Mouse (Mus musculus): ENCODE results near the gene Snx20. TPM values are rescaled to one million over a fixed set of nuclear protein-coding genes. Genes with fewer than 3 reads are reported as not detected.

The Snx20 gene
- polyA plus RNA-seq, 1 experiment from 2014 or later, result 1.3 TPM

- H3K27ac ChIP-seq, result no peak overlapping the region
- WGBS, result 68% methylated on average over 7 of the region's 7 CpGs
- H3K36me3 ChIP-seq, result no peaks in the 10 kb centered on the region
- peaks cover 27% of the 10 kb centered on the region for H3K27me3 ChIP-seq (ENCODE audit: insufficient read depth, poor library complexity, severe bottlenecking)
- no peak overlapping the region for H3K4me3 ChIP-seq
- H3K4me1 ChIP-seq, result peaks cover 13% of the 10 kb centered on the region; the same call in 1 of the 2 replicates
- no peaks in the 10 kb centered on the region for H3K9me3 ChIP-seq
- no peak for DNase-seq (ENCODE audit: low spot score)
These were observed 2.6 kb downstream of the Snx20 start for GRCm38 (mm10) chr8:88633343-88633765.

- Histone ChIP-seq H3K36me3 (no peaks in the 10 kb centered on the region), H3K9me3 (no peaks in the 10 kb centered on the region)
These were observed 4.8 kb downstream of the Snx20 start for GRCm38 (mm10) chr8:88631081-88631480.

DNA sequence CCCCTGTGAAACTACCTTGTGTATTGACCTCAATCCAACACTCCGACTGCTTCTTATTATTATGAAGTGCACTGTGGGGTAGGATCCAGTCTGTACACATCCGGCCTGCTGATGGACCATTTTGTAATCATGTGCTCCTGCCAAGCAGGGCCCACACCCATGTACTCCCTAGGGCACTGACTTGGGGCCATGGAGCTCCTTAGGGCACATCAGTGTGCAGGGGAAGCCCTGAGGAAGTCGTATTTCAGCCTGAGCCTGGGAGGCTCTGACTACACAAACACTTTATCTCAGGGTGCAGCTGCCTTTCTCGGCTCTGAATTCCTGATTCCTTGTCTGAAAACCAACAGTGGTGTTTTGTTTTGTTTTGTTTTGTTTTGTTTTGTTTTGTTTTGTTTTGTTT, 5.7 kb downstream of the Snx20 start:
- peaks cover 18% of the 10 kb centered on the region for H3K4me1 ChIP-seq
- H3K27ac ChIP-seq, result no peak overlapping the region
- H3K4me3 ChIP-seq, result no peak overlapping the region
- DNase-seq (ENCODE audit: low spot score), result no peak
- H3K27me3 ChIP-seq (ENCODE audit: insufficient read depth, poor library complexity, severe bottlenecking), result peaks cover 54% of the 10 kb centered on the region
- WGBS, result 67% methylated on average over 4 of the region's 4 CpGs
- no peaks in the 10 kb centered on the region for H3K9me3 ChIP-seq
- H3K36me3 ChIP-seq, result no peaks in the 10 kb centered on the region

More at GRCm38 (mm10) chr8:88631081-88631480, 4.8 kb downstream of the Snx20 start:
- peaks cover 45% of the 10 kb centered on the region for H3K27me3 ChIP-seq (ENCODE audit: insufficient read depth, poor library complexity, severe bottlenecking)
- H3K4me3 ChIP-seq, result no peak overlapping the region
- H3K4me1 ChIP-seq, result peaks cover 22% of the 10 kb centered on the region
- H3K27ac ChIP-seq, result no peak overlapping the region
- DNase-seq (ENCODE audit: low spot score), result no peak

- Histone ChIP-seq H3K4me1 (peaks cover 11% of the 10 kb centered on the region), H3K27me3 (ENCODE audit: insufficient read depth, poor library complexity, severe bottlenecking) (peaks cover 74% of the 10 kb centered on the region), H3K27ac (peak overlapping the region; percentile 87; the same call in 1 of the 2 replicates), H3K4me3 (peak overlapping the region; percentile 70), H3K36me3 (no peaks in the 10 kb centered on the region), H3K9me3 (no peaks in the 10 kb centered on the region)
- no peak for DNase-seq (ENCODE audit: low spot score)
- WGBS, result 57% methylated on average over 14 of the region's 14 CpGs
These were observed 7.7 kb downstream of the Snx20 start for GRCm38 (mm10) chr8:88628001-88628774.

GRCm38 (mm10) chr8:88627265-88627991, 8.5 kb downstream of the Snx20 start:
- Histone ChIP-seq H3K4me1 (peaks cover 9% of the 10 kb centered on the region), H3K9me3 (no peaks in the 10 kb centered on the region), H3K4me3 (peak overlapping the region; percentile 70), H3K27ac (peak overlapping the region; percentile 87), H3K36me3 (no peaks in the 10 kb centered on the region), H3K27me3 (ENCODE audit: insufficient read depth, poor library complexity, severe bottlenecking) (peaks cover 81% of the 10 kb centered on the region)
- under 1% methylated on average over 105 of the region's 105 CpGs for WGBS
- DNase-seq (ENCODE audit: low spot score), result peak; percentile 81

- peak overlapping the region; percentile 87 for H3K27ac ChIP-seq
- H3K27me3 ChIP-seq (ENCODE audit: insufficient read depth, poor library complexity, severe bottlenecking), result peaks cover 83% of the 10 kb centered on the region
- no peaks in the 10 kb centered on the region for H3K36me3 ChIP-seq
- H3K4me3 ChIP-seq, result peak overlapping the region; percentile 70
- H3K9me3 ChIP-seq, result no peaks in the 10 kb centered on the region
- H3K4me1 ChIP-seq, result peaks cover 9% of the 10 kb centered on the region
- no peak for DNase-seq (ENCODE audit: low spot score)
- 13% methylated on average over 19 of the region's 19 CpGs for WGBS
These were observed 9.0 kb downstream of the Snx20 start for GRCm38 (mm10) chr8:88626940-88627264.

GRCm38 (mm10) chr8:88626433-88626832, 9.5 kb downstream of the Snx20 start:
- peaks cover 9% of the 10 kb centered on the region for H3K4me1 ChIP-seq
- H3K27me3 ChIP-seq (ENCODE audit: insufficient read depth, poor library complexity, severe bottlenecking), result peaks cover 80% of the 10 kb centered on the region
- no peak overlapping the region for H3K4me3 ChIP-seq
- H3K36me3 ChIP-seq, result no peaks in the 10 kb centered on the region
- WGBS, result 55% methylated on average over 3 of the region's 3 CpGs
- no peak for DNase-seq (ENCODE audit: low spot score)
- H3K9me3 ChIP-seq, result no peaks in the 10 kb centered on the region
- no peak overlapping the region for H3K27ac ChIP-seq

DNA sequence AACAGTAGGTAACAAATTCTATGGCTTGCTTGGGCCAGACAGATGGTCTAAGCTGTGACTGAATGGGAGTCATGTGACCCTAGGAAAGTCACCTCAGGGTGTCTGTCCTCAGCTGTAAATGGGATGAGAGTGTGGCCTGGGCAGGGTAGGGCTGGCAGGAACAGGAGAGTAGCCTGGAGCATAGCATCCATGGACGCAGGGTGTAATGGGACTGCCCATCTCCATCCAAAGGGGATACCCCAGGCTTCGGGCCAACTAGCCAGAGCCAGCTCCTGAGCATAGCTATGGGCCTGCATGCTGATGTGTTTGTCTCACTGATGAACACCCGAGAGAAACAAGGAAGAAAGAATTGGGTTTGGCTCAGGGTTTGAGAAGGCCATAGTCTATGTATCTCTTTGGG, 11.7 kb downstream of the Snx20 start:
- Histone ChIP-seq H3K4me3 (no peak overlapping the region), H3K9me3 (no peaks in the 10 kb centered on the region), H3K4me1 (peaks cover 9% of the 10 kb centered on the region), H3K27ac (no peak overlapping the region), H3K36me3 (no peaks in the 10 kb centered on the region), H3K27me3 (ENCODE audit: insufficient read depth, poor library complexity, severe bottlenecking) (peaks cover 86% of the 10 kb centered on the region)
- DNase-seq (ENCODE audit: low spot score), result no peak
- WGBS, result 79% methylated on average over 3 of the region's 3 CpGs

GRCm38 (mm10) chr8:88623351-88623750, 12.6 kb downstream of the Snx20 start:
- H3K27me3 ChIP-seq (ENCODE audit: insufficient read depth, poor library complexity, severe bottlenecking), result peaks cover 77% of the 10 kb centered on the region
- no peaks in the 10 kb centered on the region for H3K9me3 ChIP-seq
- H3K4me1 ChIP-seq, result peaks cover 9% of the 10 kb centered on the region
- no peak overlapping the region for H3K27ac ChIP-seq
- no peak for DNase-seq (ENCODE audit: low spot score)
- WGBS, result 76% methylated on average over 3 of the region's 3 CpGs
- H3K4me3 ChIP-seq, result no peak overlapping the region
- H3K36me3 ChIP-seq, result no peaks in the 10 kb centered on the region

GRCm38 (mm10) chr8:88621408-88621807, 14.5 kb downstream of the Snx20 start:
- no peak overlapping the region for H3K27ac ChIP-seq
- H3K36me3 ChIP-seq, result no peaks in the 10 kb centered on the region
- H3K4me1 ChIP-seq, result no peaks in the 10 kb centered on the region
- no peaks in the 10 kb centered on the region for H3K9me3 ChIP-seq
- H3K27me3 ChIP-seq (ENCODE audit: insufficient read depth, poor library complexity, severe bottlenecking), result peaks cover 63% of the 10 kb centered on the region
- no peak overlapping the region for H3K4me3 ChIP-seq
- 3% methylated on average over 8 of the region's 8 CpGs for WGBS
- DNase-seq (ENCODE audit: low spot score), result no peak

DNA sequence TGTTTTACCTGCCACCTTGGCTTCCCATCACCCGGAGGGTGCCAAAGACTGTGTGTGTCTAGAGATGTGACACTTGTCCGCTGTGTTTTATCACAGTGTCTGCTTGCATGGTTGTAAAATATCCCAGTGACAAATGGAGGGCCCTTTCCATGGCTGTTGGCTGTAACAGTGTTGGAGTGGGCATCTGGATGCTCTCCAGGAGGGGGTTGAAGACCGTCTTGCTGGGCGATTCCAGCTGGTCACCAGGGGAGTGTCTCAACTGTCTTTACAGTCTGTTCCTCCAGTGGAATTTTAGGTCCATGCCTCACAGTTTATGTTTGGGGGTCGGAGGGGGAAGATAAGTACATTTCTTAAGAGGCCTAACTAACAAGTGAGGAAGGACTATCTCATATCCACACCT, 15.0 kb downstream of the Snx20 start:
- WGBS, result 65% methylated on average over 5 of the region's 5 CpGs
- DNase-seq (ENCODE audit: low spot score), result no peak
- H3K27me3 ChIP-seq (ENCODE audit: insufficient read depth, poor library complexity, severe bottlenecking), result peaks cover 59% of the 10 kb centered on the region
- no peak overlapping the region for H3K4me3 ChIP-seq
- H3K9me3 ChIP-seq, result no peaks in the 10 kb centered on the region
- no peak overlapping the region for H3K27ac ChIP-seq
- no peaks in the 10 kb centered on the region for H3K36me3 ChIP-seq
- H3K4me1 ChIP-seq, result no peaks in the 10 kb centered on the region

- Histone ChIP-seq H3K27me3 (ENCODE audit: insufficient read depth, poor library complexity, severe bottlenecking) (peaks cover 58% of the 10 kb centered on the region), H3K9me3 (no peaks in the 10 kb centered on the region), H3K27ac (no peak overlapping the region), H3K4me1 (no peaks in the 10 kb centered on the region), H3K36me3 (no peaks in the 10 kb centered on the region), H3K4me3 (no peak overlapping the region)
- DNase-seq (ENCODE audit: low spot score), result no peak
- 66% methylated on average over 3 of the region's 3 CpGs for WGBS
These were observed 16.4 kb downstream of the Snx20 start for GRCm38 (mm10) chr8:88619513-88619912.

- peaks cover 50% of the 10 kb centered on the region for H3K27me3 ChIP-seq (ENCODE audit: insufficient read depth, poor library complexity, severe bottlenecking)
- no peak overlapping the region for H3K4me3 ChIP-seq
- H3K4me1 ChIP-seq, result no peaks in the 10 kb centered on the region
- WGBS, result 57% methylated on average over 5 of the region's 5 CpGs
- no peak for DNase-seq (ENCODE audit: low spot score)
- no peak overlapping the region for H3K27ac ChIP-seq
- no peaks in the 10 kb centered on the region for H3K36me3 ChIP-seq
- no peaks in the 10 kb centered on the region for H3K9me3 ChIP-seq
These were observed 17.3 kb downstream of the Snx20 start for GRCm38 (mm10) chr8:88618612-88619011.
